Mouse (Mus musculus) CD8-positive naive resting alpha-beta T cell, adult 2 months (primary cell): ENCODE results near the gene Col13a1.

ENCODE experiments used
- DNase-seq, 2 experiments: peaks; one replicate each; pipeline ENCODE4 v3.0.0; 2022; ENCODE audit warnings: low read depth in 2 of 2, low spot score in 2 of 2

The Col13a1 gene

GRCm38 (mm10) chr10:61972041-61972440, 6.9 kb downstream of the Col13a1 start:
- no peak for DNase-seq

GRCm38 (mm10) chr10:61968003-61968553, 10.8 kb downstream of the Col13a1 start:
- DNase-seq, result no peak

- DNase-seq, result no peak
Measured at GRCm38 (mm10) chr10:61967207-61967606, 11.7 kb downstream of the Col13a1 start.

- DNase-seq, result no peak
Measured at GRCm38 (mm10) chr10:61965386-61965841, 13.5 kb downstream of the Col13a1 start.

GRCm38 (mm10) chr10:61956718-61957117, 22.2 kb downstream of the Col13a1 start:
- DNase-seq, result no peak

GRCm38 (mm10) chr10:61953916-61954315, 25.0 kb downstream of the Col13a1 start:
- no peak for DNase-seq

GRCm38 (mm10) chr10:61949542-61949941, 29.4 kb downstream of the Col13a1 start:
- no peak for DNase-seq

GRCm38 (mm10) chr10:61944386-61944785, 34.5 kb downstream of the Col13a1 start:
- DNase-seq, result no peak

GRCm38 (mm10) chr10:61943480-61943879, 35.4 kb downstream of the Col13a1 start:
- DNase-seq, result no peak

GRCm38 (mm10) chr10:61942719-61943118, 36.2 kb downstream of the Col13a1 start:
- DNase-seq, result no peak

GRCm38 (mm10) chr10:61936211-61937121, 42.4 kb downstream of the Col13a1 start:
- DNase-seq, result no peak

- DNase-seq, result no peak
Measured at GRCm38 (mm10) chr10:61931678-61932077, 47.2 kb downstream of the Col13a1 start.

- DNase-seq, result no peak
Measured at GRCm38 (mm10) chr10:61929901-61930300, 49.0 kb downstream of the Col13a1 start.

- DNase-seq, result no peak
Measured at GRCm38 (mm10) chr10:61928725-61929651, 49.9 kb downstream of the Col13a1 start.

- DNase-seq, result no peak
Measured at GRCm38 (mm10) chr10:61925691-61926090, 53.2 kb downstream of the Col13a1 start.

GRCm38 (mm10) chr10:61920655-61921365, 58.1 kb downstream of the Col13a1 start:
- no peak for DNase-seq

- DNase-seq, result no peak
Measured at GRCm38 (mm10) chr10:61919924-61920654, 58.8 kb downstream of the Col13a1 start.

GRCm38 (mm10) chr10:61919496-61919895, 59.4 kb downstream of the Col13a1 start:
- DNase-seq, result no peak

GRCm38 (mm10) chr10:61917066-61917465, 61.8 kb downstream of the Col13a1 start:
- DNase-seq, result no peak

GRCm38 (mm10) chr10:61911770-61912169, 67.1 kb downstream of the Col13a1 start:
- no peak for DNase-seq
